Mouse (Mus musculus) neural tube, embryonic 15.5 days (tissue): ENCODE measurements around the gene Patl1. TPM values are rescaled to one million over a fixed set of nuclear protein-coding genes. Genes with fewer than 3 reads are reported as not detected.
A peak's percentile ranks its signal among the peaks of the same experiment; 100 is the strongest.

ENCODE experiments used
- microRNA-seq: library from miRNA; unstranded; fragments of <30 nt; microRNA quantifications from one replicate; pipeline ENCODE4, GENCODE M21; 2017
- polyA plus RNA-seq: library from polyadenylated mRNA; unstranded; fragments of >200 nt; fragmentation: Nextera tagmentation; extraction: Ambion mirVana; gene quantifications from 2 replicates; pipeline ENCODE4 v1.2.1, GENCODE M21; 2015

The Patl1 gene
- polyA plus RNA-seq, 1 experiment from 2014 or later: 13.3 TPM

Small RNA genes within 50 kb of the gene (microRNA-seq; reads per million reads assigned to microRNA genes)
- gene Mir6994: 5.0 reads per million, percentile 19 among the genes with 10 or more reads in this experiment

Other genes with a start within 250 kb of the Patl1 start
- not detected in 2 replicates for gene Oosp1, start 221.2 kb upstream of the Patl1 start, polyA plus RNA-seq
- not detected in 2 replicates for gene Oosp3, start 215.3 kb upstream of the Patl1 start, polyA plus RNA-seq
- not detected in 2 replicates for gene Gif, start 164.8 kb upstream of the Patl1 start, polyA plus RNA-seq
- 43.5 and 48.7 TPM in 2 replicates for gene Mrpl16, start 142.0 kb upstream of the Patl1 start, polyA plus RNA-seq
- 12.8 and 14.5 TPM in 2 replicates for gene Stx3, start 93.0 kb upstream of the Patl1 start, polyA plus RNA-seq
- gene Olfr1417, start 73.2 kb upstream of the Patl1 start, polyA plus RNA-seq: not detected in 2 replicates
- not detected in 2 replicates for gene Olfr1418, start 51.3 kb upstream of the Patl1 start, polyA plus RNA-seq
- gene Olfr1419, start 37.3 kb upstream of the Patl1 start, polyA plus RNA-seq: not detected in 2 replicates
- not detected in 2 replicates for gene Olfr1420, start 25.8 kb upstream of the Patl1 start, polyA plus RNA-seq
- gene Osbp, start 53.5 kb downstream of the Patl1 start, polyA plus RNA-seq: 3.4 and 3.8 TPM in 2 replicates
- gene Olfr1423, start 128.9 kb downstream of the Patl1 start, polyA plus RNA-seq: not detected in 2 replicates
- not detected in 2 replicates for gene Olfr1424, start 150.3 kb downstream of the Patl1 start, polyA plus RNA-seq
- not detected in 2 replicates for gene Olfr1425, start 165.3 kb downstream of the Patl1 start, polyA plus RNA-seq
- not detected in 2 replicates for gene Olfr1426, start 179.6 kb downstream of the Patl1 start, polyA plus RNA-seq
- gene Olfr1427, start 190.9 kb downstream of the Patl1 start, polyA plus RNA-seq: not detected in 2 replicates
- gene Olfr1428, start 203.5 kb downstream of the Patl1 start, polyA plus RNA-seq: not detected in 2 replicates
- not detected in 2 replicates for gene Olfr76, start 210.8 kb downstream of the Patl1 start, polyA plus RNA-seq